Mouse (Mus musculus) small intestine, adult 2 months (tissue): ENCODE results near the gene Dnmt3a.

Source experiments
- CTCF ChIP-seq: fragments of 200-500 bp; IDR thresholded peaks from 2 replicates; pipeline ENCODE4 v1.5.1; 2012; ENCODE audit warnings: low read depth, mild to moderate bottlenecking, control low read depth, inconsistent platforms, low read length, moderate library complexity, mixed read lengths; ENCODE audit not compliant: insufficient replicate concordance, insufficient read length; ENCODE audit errors: extremely low read depth
- POLR2A ChIP-seq: fragments of 200-500 bp; IDR thresholded peaks from 2 replicates; pipeline ENCODE4 v1.6.1; 2012; ENCODE audit warnings: low read depth, mild to moderate bottlenecking, control low read depth, inconsistent platforms, low read length, moderate library complexity

- peak; percentile 29; the same call in 1 of the 2 replicates for TF ChIP-seq CTCF
- no peak for TF ChIP-seq POLR2A
Measured at GRCm38 (mm10) chr12:3852521-3852920, 46.7 kb downstream of the Dnmt3a start.
